Mouse (Mus musculus) kidney, embryonic 16.5 days (tissue): ENCODE data around the gene Rps24. TPM values are rescaled to one million over a fixed set of nuclear protein-coding genes. Genes with fewer than 3 reads are reported as not detected.

Experiments used
- ATAC-seq: fragments of 200-750 bp; cut with Nextera tagmentation; 2 replicates; pipeline ENCODE4 v1.8.0; 2017; ENCODE audit warnings: moderate TSS enrichment; ENCODE audit not compliant: low FRiP score, low TSS enrichment
- H3K27ac ChIP-seq: fragments of 300-500 bp; sonication (generic); 2 replicates; pipeline ENCODE4 v1.5.1; 2014; ENCODE audit warnings: low read length
- H3K27me3 ChIP-seq: fragments of 300-500 bp; sonication (generic); 2 replicates; pipeline ENCODE4 v1.6.1; 2014; ENCODE audit warnings: low read length, control low read depth, mixed read lengths; ENCODE audit not compliant: insufficient read depth
- H3K36me3 ChIP-seq: fragments of 300-500 bp; sonication (generic); 2 replicates; pipeline ENCODE4 v1.6.1; 2014; ENCODE audit warnings: low read length, control low read depth, mixed read lengths; ENCODE audit not compliant: insufficient read depth
- H3K4me1 ChIP-seq: fragments of 300-500 bp; sonication (generic); 2 replicates; pipeline ENCODE4 v1.6.1; 2014; ENCODE audit warnings: low read length, control low read depth, mixed read lengths; ENCODE audit not compliant: insufficient read depth
- H3K4me2 ChIP-seq: fragments of 300-500 bp; sonication (generic); replicated peaks from 2 replicates; pipeline ENCODE4 v1.6.1; 2014; ENCODE audit warnings: low read depth, low read length
- H3K4me3 ChIP-seq: fragments of 300-500 bp; sonication (generic); 2 replicates; pipeline ENCODE4 v1.5.1; 2014; ENCODE audit warnings: mild to moderate bottlenecking, low read length
- H3K9ac ChIP-seq: fragments of 300-500 bp; sonication (generic); replicated peaks from 2 replicates; pipeline ENCODE4 v1.6.1; 2014; ENCODE audit warnings: low read length
- H3K9me3 ChIP-seq: fragments of 300-500 bp; sonication (generic); 2 replicates; pipeline ENCODE4 v1.6.1; 2016; ENCODE audit warnings: low read length, control low read depth
- WGBS: fragments of 180-500 bp; shearing (Covaris S2); extraction: QIAGEN DNeasy Blood & Tissue Kit; methylation state at CpG from one replicate; pipeline ENCODE4 v1.1.7; 2014; 5-methylcytosine and 5-hydroxymethylcytosine counted together
- polyA plus RNA-seq: library from polyadenylated mRNA; unstranded; fragments of >200 nt; fragmentation: Nextera tagmentation; extraction: Ambion mirVana; gene quantifications from 2 replicates; pipeline ENCODE4 v1.2.1, GENCODE M21; 2015

The Rps24 gene
- polyA plus RNA-seq, 1 experiment from 2014 or later: 686 TPM

DNA sequence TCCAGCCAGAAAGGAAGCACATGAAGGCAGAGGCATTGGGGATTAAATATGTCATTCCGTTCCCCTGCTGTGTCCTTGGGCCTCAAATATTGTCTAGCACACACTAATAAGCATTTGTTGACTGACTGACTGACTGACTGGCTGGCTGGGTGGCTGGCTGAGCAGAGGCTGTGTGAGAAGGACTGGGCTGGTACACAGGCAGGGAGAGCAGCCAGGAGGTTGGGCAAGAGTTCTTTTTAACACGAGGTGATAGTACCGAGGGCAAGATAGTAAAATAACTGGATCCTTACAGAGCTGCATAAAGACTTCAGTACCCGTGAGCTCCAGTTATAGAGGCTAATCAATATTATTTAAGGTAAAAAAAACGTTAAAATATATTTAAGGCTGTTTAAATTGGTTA lies 22.6 kb downstream of the Rps24 start:
- 66% methylated on average over 5 of the region's 5 CpGs for WGBS
- no peak overlapping the region for H3K4me2 ChIP-seq

DNA sequence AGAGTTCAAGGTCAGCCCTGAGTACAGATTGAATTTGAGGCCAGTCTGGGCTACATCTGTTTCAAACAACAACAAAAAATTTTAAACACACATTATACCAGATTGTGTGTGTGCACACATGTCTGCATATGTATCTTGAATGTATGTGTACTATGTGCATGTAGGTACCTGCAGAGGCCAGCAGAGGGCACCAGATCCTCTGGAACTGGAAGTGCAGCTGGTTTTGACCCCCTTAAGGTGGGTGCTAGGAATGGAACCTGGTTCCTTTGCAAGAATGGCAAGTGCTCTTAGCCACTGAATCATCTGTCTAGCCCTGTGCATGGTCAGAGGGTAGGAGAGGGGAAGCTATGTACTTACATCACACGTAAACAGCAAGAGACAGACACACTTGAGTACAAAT lies 23.3 kb downstream of the Rps24 start:
- WGBS: 96% methylated on average over 1 of the region's 1 CpGs
- Histone ChIP-seq H3K4me1 (peaks cover 14% of the 10 kb centered on the region), H3K4me3 (no peak overlapping the region), H3K9me3 (peaks cover 4% of the 10 kb centered on the region; the same call in 1 of the 2 replicates), H3K27ac (no peak overlapping the region), H3K4me2 (no peak overlapping the region), H3K36me3 (no peaks in the 10 kb centered on the region), H3K9ac (no peak overlapping the region), H3K27me3 (no peaks in the 10 kb centered on the region)
- ATAC-seq: no peak

More for the DNA sequence above, 22.6 kb downstream of the Rps24 start:
- Histone ChIP-seq H3K27me3 (no peaks in the 10 kb centered on the region), H3K9ac (no peak overlapping the region), H3K36me3 (no peaks in the 10 kb centered on the region), H3K4me1 (peaks cover 14% of the 10 kb centered on the region), H3K9me3 (peaks cover 4% of the 10 kb centered on the region; the same call in 1 of the 2 replicates), H3K4me3 (no peak overlapping the region), H3K27ac (no peak overlapping the region)
- no peak for ATAC-seq

DNA sequence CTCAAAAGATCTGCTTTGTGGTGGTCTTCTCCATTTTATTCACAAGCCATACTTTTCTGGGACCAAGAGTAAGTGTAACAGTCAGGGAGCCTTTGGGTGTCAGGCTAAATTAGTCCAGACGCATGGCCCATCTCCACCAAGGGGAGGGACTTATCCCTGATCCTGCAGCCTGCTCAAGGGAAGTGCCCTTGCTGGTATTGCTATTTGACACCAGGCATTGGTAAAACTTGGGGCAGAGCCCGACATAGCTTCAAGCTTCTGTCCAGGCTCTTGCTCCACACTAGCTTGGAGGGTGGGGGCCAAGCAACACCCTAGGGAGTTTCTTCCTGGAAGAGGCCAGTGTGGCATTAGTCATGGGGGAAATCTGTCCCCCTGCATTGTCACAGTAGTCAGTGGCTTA lies 23.8 kb downstream of the Rps24 start:
- ATAC-seq: no peak
- 86% methylated on average over 2 of the region's 2 CpGs for WGBS

DNA sequence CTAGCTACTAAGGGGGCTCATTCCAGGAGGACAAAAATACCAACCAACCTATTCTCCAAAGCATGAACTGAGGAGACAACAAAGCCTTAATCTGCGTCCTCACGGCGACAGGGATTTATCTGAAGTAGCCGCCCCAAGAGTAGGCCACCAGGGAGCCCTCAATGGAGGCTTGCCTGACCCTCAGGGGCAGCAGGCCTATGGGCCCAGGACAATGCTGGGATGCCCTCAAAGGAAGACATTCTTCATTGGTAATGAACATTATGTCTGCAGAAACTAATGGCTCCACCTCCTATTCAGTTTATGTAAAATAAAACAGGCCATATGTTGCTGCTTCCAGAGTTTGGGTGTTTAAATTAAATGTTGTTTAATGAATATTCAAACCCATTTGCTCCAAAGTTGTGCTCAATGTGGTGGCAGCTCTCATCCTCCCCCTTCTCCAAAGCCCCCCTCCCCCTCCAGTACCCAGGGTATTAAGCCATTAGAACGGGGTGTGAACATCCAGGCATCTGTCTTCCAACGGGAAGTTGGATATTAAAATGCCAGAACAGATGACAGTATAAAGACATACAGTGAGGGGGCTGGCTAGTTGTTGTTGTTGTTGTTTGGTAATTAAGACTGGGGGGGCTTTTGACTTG lies 25.7 kb downstream of the Rps24 start:
- Histone ChIP-seq H3K27me3 (no peaks in the 10 kb centered on the region), H3K36me3 (no peaks in the 10 kb centered on the region)
- WGBS: 77% methylated on average over 6 of the region's 6 CpGs

More for the DNA sequence above, 23.8 kb downstream of the Rps24 start:
- H3K4me1 ChIP-seq: peaks cover 14% of the 10 kb centered on the region
- no peak overlapping the region for H3K27ac ChIP-seq
- no peaks in the 10 kb centered on the region for H3K27me3 ChIP-seq
- H3K4me2 ChIP-seq: no peak overlapping the region
- no peaks in the 10 kb centered on the region for H3K36me3 ChIP-seq
- H3K4me3 ChIP-seq: no peak overlapping the region
- H3K9me3 ChIP-seq: peaks cover 4% of the 10 kb centered on the region; the same call in 1 of the 2 replicates
- no peak overlapping the region for H3K9ac ChIP-seq

DNA sequence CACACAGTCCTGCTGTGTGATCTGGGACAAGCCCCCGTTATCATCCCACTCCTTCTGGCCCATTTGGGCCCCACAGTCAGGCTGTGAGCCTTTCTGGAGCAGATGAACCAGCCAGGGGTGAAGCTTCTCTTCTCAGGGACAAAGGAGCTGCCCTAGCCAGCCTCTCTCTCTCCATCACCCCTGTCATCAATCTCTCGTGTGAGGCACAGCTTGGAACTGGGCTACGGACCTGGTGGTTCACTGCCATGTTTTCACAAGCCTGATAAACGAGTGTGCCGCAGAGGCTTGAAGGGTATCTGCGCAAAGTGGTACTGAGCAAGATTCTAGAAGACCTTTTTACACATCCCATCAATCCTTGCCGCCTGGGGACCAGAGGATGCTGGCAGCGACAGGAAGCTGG lies 34.7 kb downstream of the Rps24 start:
- H3K4me1 ChIP-seq: no peaks in the 10 kb centered on the region
- no peaks in the 10 kb centered on the region for H3K27me3 ChIP-seq
- 35% methylated on average over 8 of the region's 8 CpGs for WGBS
- H3K9me3 ChIP-seq: no peaks in the 10 kb centered on the region
- no peaks in the 10 kb centered on the region for H3K36me3 ChIP-seq
- no peak overlapping the region for H3K27ac ChIP-seq
- H3K4me2 ChIP-seq: no peak overlapping the region
- H3K9ac ChIP-seq: no peak overlapping the region
- ATAC-seq: no peak
- H3K4me3 ChIP-seq: no peak overlapping the region

More for the DNA sequence above, 25.7 kb downstream of the Rps24 start:
- H3K4me3 ChIP-seq: no peak overlapping the region
- H3K9me3 ChIP-seq: peaks cover 4% of the 10 kb centered on the region; the same call in 1 of the 2 replicates
- H3K9ac ChIP-seq: no peak overlapping the region
- no peak for ATAC-seq
- H3K4me1 ChIP-seq: peaks cover 9% of the 10 kb centered on the region
- H3K27ac ChIP-seq: no peak overlapping the region
- no peak overlapping the region for H3K4me2 ChIP-seq

DNA sequence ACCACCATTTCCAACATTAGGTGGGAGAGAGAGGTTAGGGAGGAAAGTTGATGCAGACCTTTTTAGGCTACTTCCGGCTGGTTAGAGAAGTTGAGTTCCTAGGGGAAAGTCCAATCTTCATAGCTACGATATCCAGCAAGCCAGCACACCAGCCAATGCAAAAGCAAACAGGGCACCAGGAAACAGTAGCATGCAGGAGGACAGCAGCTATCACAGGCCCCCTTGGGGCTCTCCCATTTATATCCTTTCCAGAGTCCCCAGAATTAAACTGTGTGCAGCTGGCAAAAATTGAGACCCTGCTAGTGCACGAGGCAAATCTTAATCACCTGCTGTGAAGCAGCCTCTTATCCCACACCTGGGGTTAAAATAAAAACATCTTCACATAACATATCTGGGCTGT lies 38.2 kb downstream of the Rps24 start:
- Histone ChIP-seq H3K36me3 (no peaks in the 10 kb centered on the region), H3K9ac (no peak overlapping the region), H3K9me3 (no peaks in the 10 kb centered on the region), H3K4me3 (no peak overlapping the region), H3K4me1 (peaks cover 3% of the 10 kb centered on the region), H3K4me2 (no peak overlapping the region), H3K27ac (no peak overlapping the region), H3K27me3 (no peaks in the 10 kb centered on the region)
- 68% methylated on average over 3 of the region's 3 CpGs for WGBS
- no peak for ATAC-seq

DNA sequence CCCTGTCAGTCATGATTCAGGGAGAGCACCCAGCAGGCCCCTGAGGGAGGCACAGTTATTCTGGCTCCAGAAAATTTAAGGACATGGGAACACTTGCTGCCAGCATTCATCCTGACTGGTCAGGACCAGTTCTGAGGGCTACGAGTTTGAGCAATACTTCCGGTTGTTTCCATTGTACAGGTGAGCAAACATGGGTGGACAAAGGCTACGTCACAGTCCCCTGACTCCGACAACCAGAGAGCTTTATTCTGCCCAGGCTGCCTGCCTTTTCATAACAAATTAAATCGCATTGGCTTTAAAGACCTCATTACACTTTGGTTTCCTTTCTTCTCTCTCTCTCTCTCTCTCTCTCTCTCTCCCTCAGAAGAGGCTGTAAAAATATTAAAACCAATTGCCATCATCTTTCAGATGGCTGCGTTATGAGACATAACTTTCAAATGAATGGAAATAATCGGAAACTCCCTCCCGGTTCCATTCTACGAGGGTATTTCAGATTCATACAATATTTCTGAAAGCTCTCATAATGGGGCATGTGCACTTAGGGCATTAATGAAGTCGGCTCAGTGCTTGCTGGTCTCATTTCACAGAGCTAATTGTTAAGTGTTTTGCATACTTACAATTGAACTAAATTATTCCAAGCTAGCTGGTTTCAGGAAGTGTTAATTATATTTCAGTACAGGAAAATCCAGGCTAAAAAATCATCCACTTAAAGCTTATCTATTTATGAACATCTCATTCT lies 38.9 kb downstream of the Rps24 start:
- no peak for ATAC-seq
- 68% methylated on average over 10 of the region's 10 CpGs for WGBS

DNA sequence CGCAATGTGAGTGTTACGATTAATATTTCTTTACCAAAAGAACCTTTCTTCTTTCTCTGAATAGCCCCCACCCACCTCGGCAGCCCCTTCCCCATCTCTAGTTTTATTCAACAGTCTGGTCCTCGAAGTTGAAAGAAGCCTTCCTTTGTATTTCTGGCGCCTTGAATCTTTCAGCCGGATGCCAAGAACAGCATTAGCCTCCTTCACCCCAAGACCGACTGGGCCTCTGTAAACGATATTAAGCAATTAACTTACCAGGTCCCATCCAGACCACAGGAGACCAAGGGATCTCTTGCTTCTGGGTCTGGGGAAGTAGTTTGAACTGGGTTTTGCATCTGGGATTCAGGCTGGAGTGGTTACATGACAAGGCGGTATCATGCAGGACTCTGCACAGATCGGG lies 39.5 kb downstream of the Rps24 start:
- no peak overlapping the region for H3K9ac ChIP-seq
- ATAC-seq: no peak
- H3K36me3 ChIP-seq: no peaks in the 10 kb centered on the region
- no peak overlapping the region for H3K4me3 ChIP-seq
- no peaks in the 10 kb centered on the region for H3K27me3 ChIP-seq
- WGBS: 77% methylated on average over 10 of the region's 10 CpGs
- H3K4me1 ChIP-seq: peaks cover 10% of the 10 kb centered on the region
- H3K9me3 ChIP-seq: no peaks in the 10 kb centered on the region
- no peak overlapping the region for H3K27ac ChIP-seq
- H3K4me2 ChIP-seq: no peak overlapping the region

More for the DNA sequence above, 38.9 kb downstream of the Rps24 start:
- Histone ChIP-seq H3K9me3 (no peaks in the 10 kb centered on the region), H3K27ac (no peak overlapping the region), H3K4me3 (no peak overlapping the region), H3K27me3 (no peaks in the 10 kb centered on the region), H3K4me1 (peaks cover 10% of the 10 kb centered on the region), H3K9ac (no peak overlapping the region), H3K36me3 (no peaks in the 10 kb centered on the region), H3K4me2 (no peak overlapping the region)

DNA sequence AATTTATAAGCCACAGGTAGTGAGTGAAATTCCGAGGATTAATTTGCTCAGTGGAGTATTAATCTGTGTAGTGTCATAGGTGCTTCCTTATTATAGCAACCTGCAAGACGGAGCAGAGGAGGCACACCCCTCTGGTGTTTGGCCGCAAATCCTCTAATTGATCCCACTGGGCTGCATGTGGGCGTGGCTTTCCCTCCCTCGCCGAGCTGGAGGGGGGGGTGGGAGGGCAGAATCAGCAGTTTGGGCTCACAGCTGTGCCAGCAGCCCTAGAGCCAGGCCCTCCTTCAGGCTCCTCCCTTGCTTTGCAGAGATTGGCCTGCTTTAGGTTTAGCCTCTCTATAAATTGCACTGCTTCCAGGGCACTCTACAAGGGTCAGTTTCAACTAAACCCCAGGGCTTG lies 43.3 kb downstream of the Rps24 start:
- peak overlapping the region; percentile 31; the same call in 1 of the 2 replicates for H3K4me2 ChIP-seq
- ATAC-seq: peak; percentile 86
- 9% methylated on average over 6 of the region's 6 CpGs for WGBS

More for the DNA sequence above, 43.3 kb downstream of the Rps24 start:
- no peak overlapping the region for H3K27ac ChIP-seq
- no peak overlapping the region for H3K4me3 ChIP-seq
- H3K27me3 ChIP-seq: no peaks in the 10 kb centered on the region
- H3K4me1 ChIP-seq: peaks cover 10% of the 10 kb centered on the region
- no peaks in the 10 kb centered on the region for H3K36me3 ChIP-seq
- H3K9ac ChIP-seq: no peak overlapping the region
- H3K9me3 ChIP-seq: no peaks in the 10 kb centered on the region
